Comparison of ENCODE assay signal across 27 mouse cellular contexts in the genomic region with DNA sequence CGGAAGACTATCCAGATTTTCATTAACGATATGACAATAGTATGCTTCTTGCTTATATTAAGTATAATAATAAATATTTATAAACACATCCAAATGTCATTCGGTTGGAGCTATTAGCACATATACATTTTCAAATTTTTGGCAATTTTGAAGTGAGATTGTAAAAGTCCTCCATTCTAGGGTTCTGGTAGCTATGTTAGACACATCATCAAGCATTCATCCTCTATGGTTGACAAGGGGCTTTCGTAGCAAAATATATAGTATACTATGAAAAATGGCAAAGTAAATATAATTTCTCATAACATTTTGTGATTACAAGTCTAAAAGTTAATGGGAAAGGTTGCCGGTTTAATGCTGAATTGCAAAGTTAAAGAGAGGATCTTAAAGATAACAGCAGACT. TPM values are rescaled to one million over a fixed set of nuclear protein-coding genes. Genes with fewer than 3 reads are reported as not detected.
DNase-seq lines count a peak whose midpoint lies in the region; ATAC-seq and TF ChIP-seq lines count a peak whose summit lies in the region.
"Had no signal": no experiment of that assay in that cellular context is flagged by ENCODE, and none has a peak within 500 bp of the region (broad histone marks: within the 10 kb centered on the region; RNA-seq: fewer than 3 reads in every experiment).

No protein-coding gene starts in this region.

- H3K4me2 ChIP-seq in intestine, embryonic 14.5 days (ENCODE audit: low read length) = no peak overlapping the region; the same call in 1 of the 2 replicates
- no peak overlapping the region for H3K4me2 ChIP-seq in intestine, embryonic 16.5 days (ENCODE audit: low read depth, low read length)
- H3K4me2 ChIP-seq in kidney, embryonic 16.5 days (replicated peaks; ENCODE audit: low read depth, low read length) = no peak overlapping the region
- no peak overlapping the region for H3K4me2 ChIP-seq in lung, embryonic 15.5 days
- H3K4me2 ChIP-seq: heart, embryonic 15.5 days had no signal

- no peaks in the 10 kb centered on the region for H3K36me3 ChIP-seq in intestine, embryonic 14.5 days (ENCODE audit: control insufficient read depth, insufficient read depth, low read length)
- no peaks in the 10 kb centered on the region for H3K36me3 ChIP-seq in intestine, embryonic 16.5 days (ENCODE audit: control insufficient read depth, insufficient read depth, low read length)
- no peaks in the 10 kb centered on the region for H3K36me3 ChIP-seq in kidney, embryonic 16.5 days (ENCODE audit: insufficient read depth, low read length)
- no peaks in the 10 kb centered on the region for H3K36me3 ChIP-seq in lung, embryonic 15.5 days
- H3K36me3 ChIP-seq: G1E; heart, embryonic 12.5 days; heart, embryonic 15.5 days; hindbrain, embryonic 10.5 days had no signal

- ATAC-seq in intestine, embryonic 14.5 days (replicated peaks; ENCODE audit: low FRiP score, low TSS enrichment, low read depth) = no peak
- ATAC-seq in intestine, embryonic 16.5 days = no peak
- no peak for ATAC-seq in kidney, embryonic 16.5 days (ENCODE audit: low FRiP score, low TSS enrichment)
- ATAC-seq in lung, embryonic 15.5 days (ENCODE audit: borderline replicate concordance, extremely low read depth, low FRiP score, low TSS enrichment) = peak; percentile 40; the same call in 1 of the 2 replicates
- ATAC-seq: forebrain, embryonic 14.5 days; forebrain, postnatal 0 days; Patski had no signal

- no peak overlapping the region for H3K4me3 ChIP-seq in intestine, embryonic 14.5 days (ENCODE audit: low read depth, low read length)
- H3K4me3 ChIP-seq in intestine, embryonic 16.5 days (ENCODE audit: low read length) = no peak overlapping the region
- no peak overlapping the region for H3K4me3 ChIP-seq in kidney, embryonic 16.5 days (ENCODE audit: low read length)
- no peak overlapping the region for H3K4me3 ChIP-seq in lung, embryonic 15.5 days
- no peak overlapping the region for H3K4me3 ChIP-seq in embryonic fibroblast, embryonic 13.5 days (ENCODE audit: insufficient read depth, low read length)
- H3K4me3 ChIP-seq: gastrocnemius, adult 2 months; heart, embryonic 12.5 days; heart, embryonic 15.5 days; hindbrain, embryonic 10.5 days had no signal

- H3K9me3 ChIP-seq in intestine, embryonic 14.5 days (ENCODE audit: control insufficient read depth, low read length) = no peaks in the 10 kb centered on the region
- H3K9me3 ChIP-seq in intestine, embryonic 16.5 days (ENCODE audit: control insufficient read depth, low read length) = no peaks in the 10 kb centered on the region
- no peaks in the 10 kb centered on the region for H3K9me3 ChIP-seq in kidney, embryonic 16.5 days (ENCODE audit: low read length)
- H3K9me3 ChIP-seq in lung, embryonic 15.5 days = no peaks in the 10 kb centered on the region
- H3K9me3 ChIP-seq: G1E; heart, embryonic 12.5 days; heart, embryonic 15.5 days; hindbrain, embryonic 10.5 days had no signal

- 51% methylated on average over 5 of the region's 5 CpGs for WGBS in intestine, embryonic 14.5 days
- 58% methylated on average over 5 of the region's 5 CpGs for WGBS in intestine, embryonic 16.5 days
- WGBS in kidney, embryonic 16.5 days = 71% methylated on average over 5 of the region's 5 CpGs
- 35% methylated on average over 5 of the region's 5 CpGs for WGBS in lung, embryonic 15.5 days

- H3K4me1 ChIP-seq in intestine, embryonic 14.5 days (replicated peaks; ENCODE audit: control insufficient read depth, insufficient read depth, low read length) = peaks cover 30% of the 10 kb centered on the region
- peaks cover 8% of the 10 kb centered on the region; the same call in 1 of the 2 replicates for H3K4me1 ChIP-seq in intestine, embryonic 16.5 days (ENCODE audit: control insufficient read depth, insufficient read depth, low read length)
- peaks cover 23% of the 10 kb centered on the region for H3K4me1 ChIP-seq in kidney, embryonic 16.5 days (ENCODE audit: insufficient read depth, low read length)
- H3K4me1 ChIP-seq in lung, embryonic 15.5 days = peaks cover 18% of the 10 kb centered on the region; the same call in 1 of the 2 replicates
- H3K4me1 ChIP-seq in embryonic fibroblast, embryonic 13.5 days (ENCODE audit: control insufficient read depth, insufficient read depth, low read length) = peaks cover 3% of the 10 kb centered on the region; the same call in 1 of the 2 replicates
- H3K4me1 ChIP-seq: heart, embryonic 15.5 days had no signal

- no peak for TF ChIP-seq POLR2A in embryonic fibroblast, embryonic 13.5 days (IDR thresholded peaks at IDR 0.05; ENCODE audit: low read depth, low read length)

- H3K27me3 ChIP-seq in intestine, embryonic 14.5 days (replicated peaks; ENCODE audit: control insufficient read depth, insufficient read depth, low read length) = no peaks in the 10 kb centered on the region
- H3K27me3 ChIP-seq in intestine, embryonic 16.5 days (replicated peaks; ENCODE audit: control insufficient read depth, insufficient read depth, low read length) = no peaks in the 10 kb centered on the region
- H3K27me3 ChIP-seq in kidney, embryonic 16.5 days (ENCODE audit: insufficient read depth, low read length) = no peaks in the 10 kb centered on the region
- H3K27me3 ChIP-seq in lung, embryonic 15.5 days = no peaks in the 10 kb centered on the region
- H3K27me3 ChIP-seq: CH12.LX; heart, embryonic 12.5 days; heart, embryonic 15.5 days; Patski had no signal

- no peak for DNase-seq in intestine, embryonic 14.5 days (ENCODE audit: low spot score)
- DNase-seq in kidney, postnatal 4 days = no peak
- DNase-seq in lung, postnatal 25 days (ENCODE audit: low spot score) = no peak
- DNase-seq: adrenal gland, postnatal 10 days; adrenal gland, postnatal 36 days; B cell, adult 2 months; cerebellum, adult 18-20 months; cerebellum, adult 9-10 months; cerebellum, postnatal 14 days; forebrain, postnatal 0 days; gastrocnemius, adult 2 months; gastrocnemius, postnatal 14 days; heart, adult 11 months; heart, postnatal 10 days; heart, postnatal 36 days had no signal

- no peak for TF ChIP-seq CTCF in embryonic fibroblast, embryonic 13.5 days (IDR thresholded peaks at IDR 0.05; ENCODE audit: borderline replicate concordance, insufficient read depth, low read length)

- H3K27ac ChIP-seq in intestine, embryonic 14.5 days (ENCODE audit: low read depth) = peak overlapping the region; percentile 49; the same call in 1 of the 2 replicates
- H3K27ac ChIP-seq in intestine, embryonic 16.5 days (ENCODE audit: low read length) = no peak overlapping the region
- H3K27ac ChIP-seq in kidney, embryonic 16.5 days (ENCODE audit: low read length) = 0 out of 2 replicates have a peak overlapping the region, but pooled peaks have one; percentile 48
- H3K27ac ChIP-seq in lung, embryonic 15.5 days = no peak overlapping the region; the same call in 1 of the 2 replicates
- H3K27ac ChIP-seq in embryonic fibroblast, embryonic 13.5 days (ENCODE audit: insufficient read depth, low read length) = peak overlapping the region; percentile 26; the same call in 1 of the 2 replicates
- H3K27ac ChIP-seq: gastrocnemius, adult 2 months; heart, embryonic 15.5 days; hindbrain, embryonic 14.5 days had no signal

- no peak overlapping the region for H3K9ac ChIP-seq in intestine, embryonic 14.5 days (ENCODE audit: low read length)
- H3K9ac ChIP-seq in intestine, embryonic 16.5 days (ENCODE audit: low read depth, low read length) = no peak overlapping the region
- no peak overlapping the region for H3K9ac ChIP-seq in kidney, embryonic 16.5 days (replicated peaks; ENCODE audit: low read length)
- no peak overlapping the region for H3K9ac ChIP-seq in lung, embryonic 15.5 days
- H3K9ac ChIP-seq: forebrain, postnatal 0 days; heart, embryonic 12.5 days; heart, embryonic 15.5 days; hindbrain, embryonic 14.5 days had no signal

RNA-seq across cellular contexts. Expression of gene Unc5c, which starts 10.4 kb away (rescaled TPM):
- polyA plus RNA-seq in intestine, embryonic 14.5 days (2014; fragmentation: Nextera tagmentation; extraction: Ambion mirVana) = 14.9 and 17.2 TPM in 2 replicates
- polyA plus RNA-seq in intestine, embryonic 16.5 days (2015; fragmentation: Nextera tagmentation; extraction: Ambion mirVana) = 3.1 and 5.0 TPM in 2 replicates
- polyA plus RNA-seq in kidney, embryonic 16.5 days (2015; fragmentation: Nextera tagmentation; extraction: Ambion mirVana) = 20.8 and 26.2 TPM in 2 replicates
- polyA plus RNA-seq in lung, embryonic 15.5 days (2015; fragmentation: Nextera tagmentation; extraction: Ambion mirVana) = 20.5 and 23.5 TPM in 2 replicates
- polyA plus RNA-seq in embryonic fibroblast, embryonic 13.5 days (2011; ENCODE audit: insufficient read length, low read depth, missing spikeins) = 18.2 and 23.8 TPM in 2 replicates
- polyA plus RNA-seq: G1E had no signal

Comparison
In these comparisons a context has a peak if more than half of its experiments do, and no peak if none do; other contexts are left out.
1. H3K27ac ChIP-seq: peak in intestine, embryonic 14.5 days (single experiment), kidney, embryonic 16.5 days (single experiment) and embryonic fibroblast, embryonic 13.5 days (single experiment); none in intestine, embryonic 16.5 days (single experiment) and lung, embryonic 15.5 days (single experiment).